Mouse (Mus musculus): ENCODE results near the gene Hspb6.

Gene Hspb6

GRCm38 (mm10) chr7:30584339-30584738 is 32.4 kb downstream of the Hspb6 start:
- DNase-seq (ENCODE audit: extremely low read depth, insufficient read length, low spot score) = no peak

- DNase-seq (ENCODE audit: extremely low read depth, insufficient read length, low spot score) = no peak
Measured at GRCm38 (mm10) chr7:30585170-30585569, 33.2 kb downstream of the Hspb6 start.

- no peak for DNase-seq (ENCODE audit: extremely low read depth, insufficient read length, low spot score)
Measured at GRCm38 (mm10) chr7:30586455-30587020, 34.6 kb downstream of the Hspb6 start.

GRCm38 (mm10) chr7:30587842-30588667 is 36.1 kb downstream of the Hspb6 start:
- DNase-seq (ENCODE audit: extremely low read depth, insufficient read length, low spot score) = peak; percentile 52

- DNase-seq (ENCODE audit: extremely low read depth, insufficient read length, low spot score) = peak; percentile 98
Measured at GRCm38 (mm10) chr7:30588676-30589434, 36.9 kb downstream of the Hspb6 start, which contains the start of gene Kmt2b. Kmt2b (minus strand) TSS chr7:30588726.

GRCm38 (mm10) chr7:30589435-30590301 is 37.7 kb downstream of the Hspb6 start:
- peak; percentile 48 for DNase-seq (ENCODE audit: extremely low read depth, insufficient read length, low spot score)

GRCm38 (mm10) chr7:30590927-30591604 is 39.1 kb downstream of the Hspb6 start:
- DNase-seq (ENCODE audit: extremely low read depth, insufficient read length, low spot score) = no peak

- DNase-seq (ENCODE audit: extremely low read depth, insufficient read length, low spot score) = no peak
Measured at GRCm38 (mm10) chr7:30591605-30591951, 39.6 kb downstream of the Hspb6 start.

GRCm38 (mm10) chr7:30592772-30593423 is 40.9 kb downstream of the Hspb6 start:
- no peak for DNase-seq (ENCODE audit: extremely low read depth, insufficient read length, low spot score)

- no peak for DNase-seq (ENCODE audit: extremely low read depth, insufficient read length, low spot score)
Measured at GRCm38 (mm10) chr7:30593579-30594509, 41.9 kb downstream of the Hspb6 start.

- no peak for DNase-seq (ENCODE audit: extremely low read depth, insufficient read length, low spot score)
Measured at GRCm38 (mm10) chr7:30594510-30595024, 42.6 kb downstream of the Hspb6 start.

- no peak for DNase-seq (ENCODE audit: extremely low read depth, insufficient read length, low spot score)
Measured at GRCm38 (mm10) chr7:30596093-30596492, 44.1 kb downstream of the Hspb6 start.

GRCm38 (mm10) chr7:30596811-30597210 is 44.8 kb downstream of the Hspb6 start:
- no peak for DNase-seq (ENCODE audit: extremely low read depth, insufficient read length, low spot score)

GRCm38 (mm10) chr7:30598786-30599185 is 46.8 kb downstream of the Hspb6 start, which contains the start of gene Zbtb32:
Zbtb32 (minus strand) TSS chr7:30598909.
- DNase-seq (ENCODE audit: extremely low read depth, insufficient read length, low spot score) = no peak

- no peak for DNase-seq (ENCODE audit: extremely low read depth, insufficient read length, low spot score)
Measured at GRCm38 (mm10) chr7:30599933-30600353, 48.0 kb downstream of the Hspb6 start.

GRCm38 (mm10) chr7:30600651-30601050 is 48.7 kb downstream of the Hspb6 start:
- no peak for DNase-seq (ENCODE audit: extremely low read depth, insufficient read length, low spot score)

GRCm38 (mm10) chr7:30602583-30602982 is 50.6 kb downstream of the Hspb6 start:
- no peak for DNase-seq (ENCODE audit: extremely low read depth, insufficient read length, low spot score)

GRCm38 (mm10) chr7:30604424-30604823 is 52.4 kb downstream of the Hspb6 start:
- no peak for DNase-seq (ENCODE audit: extremely low read depth, insufficient read length, low spot score)

Data from 3134 (cell line).